Mouse (Mus musculus): ENCODE data around the gene Gm4952. TPM values are rescaled to one million over a fixed set of nuclear protein-coding genes. Genes with fewer than 3 reads are reported as not detected.
"Not testable (repeated sequence)": the region's sequence is repeated elsewhere in the genome, so short reads cannot be mapped to it uniquely, and the experiment has no call there.

Gene Gm4952
- polyA plus RNA-seq, 1 experiment from 2014 or later: not detected

GRCm38 (mm10) chr19:12636863-12637262 is 37.1 kb downstream of the Gm4952 start:
- H3K9me3 ChIP-seq (replicated peaks; ENCODE audit: control insufficient read depth, low read length, poor library complexity, severe bottlenecking): no peaks in the 10 kb centered on the region
- H3K36me3 ChIP-seq (ENCODE audit: control insufficient read depth, insufficient read depth, low read length): no peaks in the 10 kb centered on the region
- H3K9ac ChIP-seq (ENCODE audit: low read depth, low read length): no peak overlapping the region
- no peak overlapping the region for H3K4me3 ChIP-seq (ENCODE audit: low read depth, low read length)
- WGBS: 70% methylated on average over 3 of the region's 3 CpGs
- no peak overlapping the region for H3K27ac ChIP-seq (ENCODE audit: low read length)
- no peak for ATAC-seq
- H3K4me1 ChIP-seq (ENCODE audit: control insufficient read depth, insufficient read depth, low read length): no peaks in the 10 kb centered on the region
- no peak overlapping the region for H3K4me2 ChIP-seq (ENCODE audit: low read length)
- no peaks in the 10 kb centered on the region for H3K27me3 ChIP-seq (ENCODE audit: control insufficient read depth, insufficient read depth, low read depth, low read length)

DNA sequence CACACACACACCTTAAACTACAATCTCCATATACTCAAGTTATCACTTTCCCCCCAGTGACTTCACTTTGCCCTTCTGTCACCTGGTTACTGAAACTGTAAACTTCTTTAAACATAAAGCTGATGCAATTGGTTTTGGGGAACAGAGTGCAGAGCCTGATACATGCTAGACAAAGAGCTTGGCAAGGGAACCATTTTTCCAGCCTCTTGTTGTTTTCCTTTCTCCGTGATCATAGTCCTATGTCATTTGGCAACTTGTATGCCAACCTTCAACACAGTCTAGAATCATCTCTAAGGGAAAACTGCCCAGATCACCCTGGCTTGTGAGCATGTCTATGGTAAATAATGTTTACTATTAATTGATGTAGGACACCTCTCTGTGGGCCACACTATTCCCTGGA is 38.3 kb downstream of the Gm4952 start:
- H3K27ac ChIP-seq (ENCODE audit: low read length): no peak overlapping the region

GRCm38 (mm10) chr19:12649511-12649910 is 49.7 kb downstream of the Gm4952 start:
- no peak overlapping the region for H3K27ac ChIP-seq (ENCODE audit: low read length)
- ATAC-seq: no peak
- no peaks in the 10 kb centered on the region for H3K27me3 ChIP-seq (ENCODE audit: control insufficient read depth, insufficient read depth, low read depth, low read length)
- H3K9me3 ChIP-seq (replicated peaks; ENCODE audit: control insufficient read depth, low read length, poor library complexity, severe bottlenecking): no peaks in the 10 kb centered on the region
- no peak overlapping the region for H3K4me2 ChIP-seq (ENCODE audit: low read length)
- no peak overlapping the region for H3K4me3 ChIP-seq (ENCODE audit: low read depth, low read length)
- no peak overlapping the region for H3K9ac ChIP-seq (ENCODE audit: low read depth, low read length)
- no peaks in the 10 kb centered on the region for H3K36me3 ChIP-seq (ENCODE audit: control insufficient read depth, insufficient read depth, low read length)
- H3K4me1 ChIP-seq (ENCODE audit: control insufficient read depth, insufficient read depth, low read length): no peaks in the 10 kb centered on the region

More for the DNA sequence above, 38.3 kb downstream of the Gm4952 start:
- Histone ChIP-seq H3K4me1 (ENCODE audit: control insufficient read depth, insufficient read depth, low read length) (no peaks in the 10 kb centered on the region), H3K4me2 (ENCODE audit: low read length) (no peak overlapping the region), H3K27me3 (ENCODE audit: control insufficient read depth, insufficient read depth, low read depth, low read length) (no peaks in the 10 kb centered on the region), H3K4me3 (ENCODE audit: low read depth, low read length) (no peak overlapping the region), H3K9me3 (replicated peaks; ENCODE audit: control insufficient read depth, low read length, poor library complexity, severe bottlenecking) (no peaks in the 10 kb centered on the region), H3K9ac (ENCODE audit: low read depth, low read length) (no peak overlapping the region), H3K36me3 (ENCODE audit: control insufficient read depth, insufficient read depth, low read length) (no peaks in the 10 kb centered on the region)
- ATAC-seq: no peak
- 91% methylated on average over 1 of the region's 1 CpGs for WGBS

DNA sequence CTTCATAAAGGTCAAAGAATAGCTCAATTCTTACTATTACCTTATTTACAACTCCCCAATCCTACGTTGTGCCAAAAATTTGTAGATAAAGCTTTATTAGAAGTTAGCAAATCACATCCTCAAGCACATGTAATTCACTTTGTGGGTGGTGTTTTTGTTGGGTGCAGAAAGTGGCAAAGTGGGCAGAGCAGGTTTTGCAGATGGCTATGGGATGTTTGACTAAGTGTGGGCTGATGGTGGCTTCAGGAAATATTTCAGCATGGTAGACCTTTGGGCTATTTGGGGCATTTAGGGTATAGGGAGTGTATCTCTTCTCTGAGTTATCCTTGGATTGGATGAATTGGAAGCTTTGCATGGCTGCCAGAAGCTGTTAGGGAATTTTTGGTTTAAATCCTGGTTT is 66.4 kb downstream of the Gm4952 start:
- Histone ChIP-seq H3K4me2 (ENCODE audit: low read length) (no peak overlapping the region), H3K27ac (ENCODE audit: low read length) (no peak overlapping the region), H3K9me3 (replicated peaks; ENCODE audit: control insufficient read depth, low read length, poor library complexity, severe bottlenecking) (no peaks in the 10 kb centered on the region), H3K27me3 (ENCODE audit: control insufficient read depth, insufficient read depth, low read depth, low read length) (no peaks in the 10 kb centered on the region), H3K9ac (ENCODE audit: low read depth, low read length) (no peak overlapping the region), H3K36me3 (ENCODE audit: control insufficient read depth, insufficient read depth, low read length) (no peaks in the 10 kb centered on the region), H3K4me3 (ENCODE audit: low read depth, low read length) (no peak overlapping the region), H3K4me1 (ENCODE audit: control insufficient read depth, insufficient read depth, low read length) (no peaks in the 10 kb centered on the region)
- ATAC-seq: no peak
- WGBS: 97% methylated on average over 1 of the region's 1 CpGs

DNA sequence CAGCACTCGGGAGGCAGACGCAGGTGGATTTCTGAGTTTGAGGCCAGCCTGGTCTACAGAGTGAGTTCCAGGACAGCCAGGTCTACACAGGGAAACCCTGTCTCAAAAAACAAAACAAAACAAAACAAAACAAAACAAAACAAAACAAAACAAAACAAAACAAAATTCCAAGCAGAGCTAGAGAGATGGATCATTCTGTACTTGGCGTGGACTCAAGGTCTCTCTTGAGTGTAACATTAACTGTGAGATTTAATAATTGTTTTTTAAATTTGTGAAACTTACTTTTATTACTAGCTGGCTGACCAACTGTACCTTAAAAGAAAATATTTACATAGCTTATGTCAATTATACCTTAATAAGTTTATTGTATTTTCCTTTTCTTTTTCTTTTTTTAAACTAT is 68.8 kb downstream of the Gm4952 start:
- 93% methylated on average over 3 of the region's 3 CpGs for WGBS

GRCm38 (mm10) chr19:12670139-12670538 is 70.4 kb downstream of the Gm4952 start, which contains the start of gene Olfr1442:
Gene Olfr1442, plus strand, starts transcription at chr19:12670439.
- Histone ChIP-seq H3K27me3 (ENCODE audit: control insufficient read depth, insufficient read depth, low read depth, low read length) (no peaks in the 10 kb centered on the region), H3K9me3 (replicated peaks; ENCODE audit: control insufficient read depth, low read length, poor library complexity, severe bottlenecking) (no peaks in the 10 kb centered on the region), H3K36me3 (ENCODE audit: control insufficient read depth, insufficient read depth, low read length) (no peaks in the 10 kb centered on the region), H3K4me1 (ENCODE audit: control insufficient read depth, insufficient read depth, low read length) (no peaks in the 10 kb centered on the region), H3K4me2 (ENCODE audit: low read length) (no peak within 1 kb of the TSS), H3K27ac (ENCODE audit: low read length) (no peak within 1 kb of the TSS), H3K9ac (ENCODE audit: low read depth, low read length) (no peak within 1 kb of the TSS), H3K4me3 (ENCODE audit: low read depth, low read length) (no peak within 1 kb of the TSS)
- ATAC-seq: no peak

More for the DNA sequence above, 68.8 kb downstream of the Gm4952 start:
- H3K4me1 ChIP-seq (ENCODE audit: control insufficient read depth, insufficient read depth, low read length); H3K4me3 ChIP-seq (ENCODE audit: low read depth, low read length); H3K27me3 ChIP-seq (ENCODE audit: control insufficient read depth, insufficient read depth, low read depth, low read length); H3K27ac ChIP-seq (ENCODE audit: low read length); H3K36me3 ChIP-seq (ENCODE audit: control insufficient read depth, insufficient read depth, low read length); H3K9ac ChIP-seq (ENCODE audit: low read depth, low read length); H3K9me3 ChIP-seq (replicated peaks; ENCODE audit: control insufficient read depth, low read length, poor library complexity, severe bottlenecking); H3K4me2 ChIP-seq (ENCODE audit: low read length); ATAC-seq: not testable (repeated sequence)

DNA sequence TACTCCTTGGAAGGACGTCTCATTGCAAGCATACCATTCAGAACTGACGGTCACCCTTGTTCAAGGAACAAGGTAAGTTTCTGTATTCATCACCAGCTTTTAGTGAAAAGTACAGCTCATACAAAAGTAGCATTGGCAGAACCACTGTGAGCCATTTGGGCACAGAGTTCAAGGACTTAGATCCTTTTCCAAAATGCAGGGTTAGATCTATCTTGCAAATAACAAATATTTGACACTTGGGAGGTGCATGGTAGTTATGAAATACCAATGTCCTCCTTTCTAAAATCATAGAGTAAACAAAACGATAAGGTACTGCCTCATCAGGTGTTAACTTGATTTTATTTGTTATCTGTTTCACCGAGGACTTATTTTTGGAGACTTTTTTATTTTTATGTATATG is 71.3 kb downstream of the Gm4952 start:
- Histone ChIP-seq H3K4me3 (ENCODE audit: low read depth, low read length) (no peak overlapping the region), H3K4me1 (ENCODE audit: control insufficient read depth, insufficient read depth, low read length) (no peaks in the 10 kb centered on the region), H3K36me3 (ENCODE audit: control insufficient read depth, insufficient read depth, low read length) (no peaks in the 10 kb centered on the region), H3K9ac (ENCODE audit: low read depth, low read length) (no peak overlapping the region), H3K27me3 (ENCODE audit: control insufficient read depth, insufficient read depth, low read depth, low read length) (no peaks in the 10 kb centered on the region), H3K4me2 (ENCODE audit: low read length) (no peak overlapping the region), H3K27ac (ENCODE audit: low read length) (no peak overlapping the region), H3K9me3 (replicated peaks; ENCODE audit: control insufficient read depth, low read length, poor library complexity, severe bottlenecking) (no peaks in the 10 kb centered on the region)
- no peak for ATAC-seq
- 89% methylated on average over 4 of the region's 4 CpGs for WGBS

- no peak for ATAC-seq
- H3K27me3 ChIP-seq (ENCODE audit: control insufficient read depth, insufficient read depth, low read depth, low read length): no peaks in the 10 kb centered on the region
- H3K4me3 ChIP-seq (ENCODE audit: low read depth, low read length): no peak within 1 kb of the TSS
- no peak within 1 kb of the TSS for H3K9ac ChIP-seq (ENCODE audit: low read depth, low read length)
- 65% methylated on average over 3 of the region's 3 CpGs for WGBS
- H3K27ac ChIP-seq (ENCODE audit: low read length): no peak within 1 kb of the TSS
- H3K4me1 ChIP-seq (ENCODE audit: control insufficient read depth, insufficient read depth, low read length): no peaks in the 10 kb centered on the region
- no peak within 1 kb of the TSS for H3K4me2 ChIP-seq (ENCODE audit: low read length)
- no peaks in the 10 kb centered on the region for H3K36me3 ChIP-seq (ENCODE audit: control insufficient read depth, insufficient read depth, low read length)
- H3K9me3 ChIP-seq (replicated peaks; ENCODE audit: control insufficient read depth, low read length, poor library complexity, severe bottlenecking): no peaks in the 10 kb centered on the region
Observed at GRCm38 (mm10) chr19:12677812-12678211, 78.0 kb downstream of the Gm4952 start, which contains the start of gene Olfr1443. Gene Olfr1443, plus strand, starts transcription at chr19:12678112.
